Mouse (Mus musculus): Measurements from ENCODE around the gene Zbtb16. TPM values are rescaled to one million over a fixed set of nuclear protein-coding genes. Genes with fewer than 3 reads are reported as not detected.

The Zbtb16 gene
- polyA plus RNA-seq, 1 experiment = 4.1 TPM

DNA sequence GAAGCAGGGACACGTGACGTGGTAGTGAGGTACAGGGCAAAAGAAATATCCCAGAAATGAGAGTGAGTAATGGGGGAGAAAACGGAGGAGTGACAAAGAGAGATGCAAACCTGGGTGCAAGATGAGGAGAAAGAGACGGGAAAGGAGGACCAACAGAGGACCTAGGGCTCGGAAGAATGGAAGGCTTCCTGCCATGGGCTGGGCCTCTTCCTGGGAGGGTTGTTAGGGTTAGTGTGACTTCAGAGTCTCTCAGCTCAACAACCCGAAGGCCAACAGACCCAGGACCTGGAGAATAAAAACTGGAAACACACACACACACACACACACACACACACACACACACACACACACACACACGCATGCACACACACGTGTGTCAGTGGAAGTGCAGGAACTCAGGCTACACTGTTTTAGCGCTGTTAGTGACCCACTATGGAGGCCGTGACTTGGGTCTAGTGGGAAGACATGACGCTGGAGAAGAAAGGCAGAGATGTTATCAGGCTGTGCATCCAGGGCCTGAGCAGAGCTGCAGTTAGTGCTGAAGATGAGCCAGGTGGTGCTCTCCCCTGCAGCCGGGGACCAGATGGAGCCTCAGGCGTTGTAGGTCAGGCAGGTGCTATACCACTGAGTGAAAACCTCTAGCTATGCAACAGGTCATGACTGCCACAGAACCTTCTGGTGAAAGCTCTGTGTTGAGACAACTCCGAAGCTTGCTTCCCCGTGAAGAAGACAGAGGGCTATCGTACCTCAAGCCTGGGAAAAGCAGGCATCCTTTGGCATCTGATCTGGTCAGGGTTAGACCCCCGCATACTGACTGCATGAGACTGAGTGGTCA is 186.0 kb downstream of the Zbtb16 start:
- DNase-seq = no peak
- Histone ChIP-seq H3K27me3 (ENCODE audit: control insufficient read depth, insufficient read depth, low read length) (no peaks in the 10 kb centered on the region), H3K27ac (ENCODE audit: control insufficient read depth, insufficient read depth, low read length) (no peak overlapping the region), H3K4me3 (ENCODE audit: control insufficient read depth, insufficient read depth, low read length) (no peak overlapping the region), H3K36me3 (ENCODE audit: control insufficient read depth, insufficient read depth, low read length) (no peaks in the 10 kb centered on the region), H3K4me1 (replicated peaks; ENCODE audit: control insufficient read depth, insufficient read depth, low read length) (peaks cover 19% of the 10 kb centered on the region)
- 55% methylated on average over 17 of the region's 17 CpGs for WGBS
- TF ChIP-seq POLR2A (IDR thresholded peaks at IDR 0.05; ENCODE audit: control insufficient read depth, extremely low read depth, insufficient read depth, low read length, poor library complexity) (no peak), CTCF (IDR thresholded peaks at IDR 0.05; ENCODE audit: borderline replicate concordance, control insufficient read depth, extremely low read depth, insufficient read depth, low read length, poor library complexity) (no peak)

- WGBS = 19% methylated on average over 22 of the region's 22 CpGs
- H3K4me3 ChIP-seq (ENCODE audit: control insufficient read depth, insufficient read depth, low read length) = no peak overlapping the region
- H3K27ac ChIP-seq (ENCODE audit: control insufficient read depth, insufficient read depth, low read length) = no peak overlapping the region
- H3K4me1 ChIP-seq (replicated peaks; ENCODE audit: control insufficient read depth, insufficient read depth, low read length) = peaks cover 19% of the 10 kb centered on the region
- DNase-seq = no peak
- no peaks in the 10 kb centered on the region for H3K27me3 ChIP-seq (ENCODE audit: control insufficient read depth, insufficient read depth, low read length)
- no peaks in the 10 kb centered on the region for H3K36me3 ChIP-seq (ENCODE audit: control insufficient read depth, insufficient read depth, low read length)
- TF ChIP-seq CTCF (IDR thresholded peaks at IDR 0.05; ENCODE audit: borderline replicate concordance, control insufficient read depth, extremely low read depth, insufficient read depth, low read length, poor library complexity) = no peak
- no peak for TF ChIP-seq POLR2A (IDR thresholded peaks at IDR 0.05; ENCODE audit: control insufficient read depth, extremely low read depth, insufficient read depth, low read length, poor library complexity)
These were observed 186.8 kb downstream of the Zbtb16 start for GRCm38 (mm10) chr9:48649098-48649766.

DNA sequence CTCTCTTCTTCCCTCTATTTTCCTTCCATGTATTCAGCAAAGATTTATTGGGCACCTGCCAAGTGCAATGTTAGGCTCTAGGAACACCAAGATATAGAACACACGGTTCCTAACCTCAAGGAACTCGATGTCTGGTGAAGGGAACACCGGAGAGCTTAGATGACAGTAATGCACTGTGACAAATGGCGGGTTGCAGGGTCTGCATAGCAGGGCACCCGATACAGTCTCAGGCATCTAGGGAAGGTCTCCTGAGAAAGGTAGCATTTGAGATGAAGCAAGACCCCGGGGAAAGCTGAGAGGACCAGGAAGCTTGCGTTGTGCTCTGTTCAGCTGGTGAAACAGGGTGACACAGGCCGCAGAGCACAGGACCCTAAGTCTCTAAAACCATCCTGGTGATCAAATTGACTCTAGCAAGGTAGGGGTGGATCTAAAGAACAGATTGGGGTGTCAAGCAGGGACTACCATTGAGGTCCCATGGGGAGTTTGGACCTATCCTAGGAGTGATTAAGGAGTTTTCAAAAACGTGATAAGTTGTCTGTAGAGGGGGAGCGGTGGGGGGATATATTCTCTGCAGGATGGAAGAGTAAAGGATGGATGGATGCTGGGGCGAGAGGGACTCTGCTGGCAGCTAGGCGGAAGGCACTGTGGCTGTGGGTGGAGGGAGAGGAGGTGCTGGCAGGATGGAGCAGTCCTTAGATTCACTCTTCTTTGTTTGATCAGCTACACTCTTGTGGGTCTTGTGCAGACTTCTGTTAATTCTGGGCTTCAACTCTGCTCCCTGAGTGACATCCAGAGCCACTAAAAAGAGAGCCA is 187.5 kb downstream of the Zbtb16 start:
- no peak for DNase-seq
- WGBS = 74% methylated on average over 12 of the region's 12 CpGs
- H3K27me3 ChIP-seq (ENCODE audit: control insufficient read depth, insufficient read depth, low read length) = no peaks in the 10 kb centered on the region
- TF ChIP-seq CTCF (IDR thresholded peaks at IDR 0.05; ENCODE audit: borderline replicate concordance, control insufficient read depth, extremely low read depth, insufficient read depth, low read length, poor library complexity) (no peak), POLR2A (IDR thresholded peaks at IDR 0.05; ENCODE audit: control insufficient read depth, extremely low read depth, insufficient read depth, low read length, poor library complexity) (no peak)
- H3K4me3 ChIP-seq (ENCODE audit: control insufficient read depth, insufficient read depth, low read length) = no peak overlapping the region
- no peak overlapping the region for H3K27ac ChIP-seq (ENCODE audit: control insufficient read depth, insufficient read depth, low read length)
- H3K36me3 ChIP-seq (ENCODE audit: control insufficient read depth, insufficient read depth, low read length) = no peaks in the 10 kb centered on the region
- H3K4me1 ChIP-seq (replicated peaks; ENCODE audit: control insufficient read depth, insufficient read depth, low read length) = peaks cover 19% of the 10 kb centered on the region

DNA sequence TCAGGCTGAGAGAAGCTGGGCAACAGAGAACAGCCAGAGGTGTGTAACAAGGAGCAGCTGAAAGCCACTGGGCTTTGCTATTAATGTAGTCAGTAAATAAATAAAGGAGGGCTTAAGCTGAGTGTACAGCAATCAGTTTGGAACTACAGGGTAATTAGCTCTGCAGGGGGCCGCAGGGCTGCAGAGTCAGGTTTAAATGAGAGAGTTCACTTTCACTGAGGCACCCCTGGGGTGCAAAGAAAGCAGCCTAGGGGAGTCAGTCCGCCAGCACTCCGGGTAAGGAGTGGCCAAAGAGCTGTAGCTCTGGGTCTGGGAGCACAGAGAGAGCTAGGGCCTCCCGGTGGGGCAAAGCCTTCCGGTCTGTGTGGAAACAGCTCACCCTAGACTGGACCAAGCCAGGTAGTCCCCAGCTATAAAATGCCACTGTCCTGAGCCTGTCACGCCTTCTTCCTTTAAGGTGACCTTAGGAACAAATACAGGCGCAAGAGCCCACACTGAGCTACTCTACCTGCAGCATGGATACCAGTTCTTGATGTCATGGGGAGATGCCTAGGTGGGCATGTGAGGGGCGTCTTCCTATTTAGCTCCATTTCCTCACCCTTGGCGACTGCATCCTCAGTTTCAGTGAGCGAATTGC is 188.3 kb downstream of the Zbtb16 start:
- H3K27ac ChIP-seq (ENCODE audit: control insufficient read depth, insufficient read depth, low read length) = no peak overlapping the region
- WGBS = 84% methylated on average over 10 of the region's 10 CpGs
- no peaks in the 10 kb centered on the region for H3K36me3 ChIP-seq (ENCODE audit: control insufficient read depth, insufficient read depth, low read length)
- no peaks in the 10 kb centered on the region for H3K27me3 ChIP-seq (ENCODE audit: control insufficient read depth, insufficient read depth, low read length)
- no peak overlapping the region for H3K4me3 ChIP-seq (ENCODE audit: control insufficient read depth, insufficient read depth, low read length)
- no peak for DNase-seq
- H3K4me1 ChIP-seq (replicated peaks; ENCODE audit: control insufficient read depth, insufficient read depth, low read length) = peaks cover 19% of the 10 kb centered on the region
- TF ChIP-seq POLR2A (IDR thresholded peaks at IDR 0.05; ENCODE audit: control insufficient read depth, extremely low read depth, insufficient read depth, low read length, poor library complexity) = no peak

DNA sequence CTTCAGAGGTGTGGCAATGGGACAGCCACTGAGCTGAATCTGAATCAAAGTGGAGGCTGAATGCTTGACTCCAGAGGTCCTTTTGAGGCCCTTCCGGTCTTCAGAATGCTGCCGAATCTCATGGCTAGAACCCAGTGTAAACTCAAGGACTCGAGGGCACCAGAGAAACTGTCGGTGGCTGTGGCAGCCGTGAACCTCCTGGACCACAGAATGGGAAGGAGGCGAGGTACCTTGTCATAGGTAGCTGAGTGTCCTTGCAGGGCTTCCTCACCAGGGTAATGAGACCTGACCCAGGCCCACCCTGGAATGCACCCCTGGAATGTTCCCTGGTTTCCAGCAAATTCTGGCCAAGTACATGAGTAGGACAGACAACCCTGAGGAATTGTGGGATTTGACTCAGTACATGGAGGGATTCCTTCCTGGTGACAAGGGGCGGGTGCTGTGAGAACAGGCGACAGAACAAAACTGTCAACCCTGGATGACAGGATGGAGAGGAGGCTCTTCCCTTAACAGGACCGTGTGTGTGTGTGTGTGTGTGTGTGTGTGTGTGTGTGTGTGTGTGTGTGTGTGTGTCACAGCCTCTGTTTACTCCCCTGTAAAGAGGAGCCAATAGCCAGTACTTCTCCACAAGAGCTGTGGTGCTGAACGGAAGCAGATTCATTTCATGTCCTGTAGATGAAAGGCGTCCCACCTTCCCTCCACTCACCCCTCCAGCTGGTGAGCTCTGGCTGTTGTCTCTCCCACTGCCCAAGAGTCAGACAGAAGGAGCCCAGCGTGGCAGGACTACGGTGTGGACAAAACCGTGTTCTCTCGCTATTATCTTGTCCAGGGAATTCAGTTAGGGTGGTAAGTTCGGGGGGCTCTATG is 189.0 kb downstream of the Zbtb16 start:
- DNase-seq = no peak
- Histone ChIP-seq H3K27ac (ENCODE audit: control insufficient read depth, insufficient read depth, low read length) (no peak overlapping the region), H3K36me3 (ENCODE audit: control insufficient read depth, insufficient read depth, low read length) (no peaks in the 10 kb centered on the region), H3K4me3 (ENCODE audit: control insufficient read depth, insufficient read depth, low read length) (no peak overlapping the region), H3K4me1 (replicated peaks; ENCODE audit: control insufficient read depth, insufficient read depth, low read length) (peaks cover 19% of the 10 kb centered on the region), H3K27me3 (ENCODE audit: control insufficient read depth, insufficient read depth, low read length) (no peaks in the 10 kb centered on the region)
- WGBS = 81% methylated on average over 16 of the region's 16 CpGs
- TF ChIP-seq POLR2A (IDR thresholded peaks at IDR 0.05; ENCODE audit: control insufficient read depth, extremely low read depth, insufficient read depth, low read length, poor library complexity) (no peak), CTCF (IDR thresholded peaks at IDR 0.05; ENCODE audit: borderline replicate concordance, control insufficient read depth, extremely low read depth, insufficient read depth, low read length, poor library complexity) (no peak)

All from thymus, adult 2 months (tissue).